Mouse (Mus musculus): Measurements from ENCODE around the gene Gm20388.

GRCm38 (mm10) chr8:122993740-122994139, 3083.1 kb downstream of the Gm20388 start:
- TF ChIP-seq CTCF (IDR thresholded peaks at IDR 0.05; ENCODE audit: insufficient read depth, low read depth, low read length) = no peak
- TF ChIP-seq POLR2A (IDR thresholded peaks at IDR 0.05; ENCODE audit: insufficient read depth, low read depth, low read length) = no peak

All from olfactory bulb, adult 2 months (tissue).